Mouse (Mus musculus) liver, adult 2 months (tissue): Measurements from ENCODE around the gene Pmm2. TPM values are rescaled to one million over a fixed set of nuclear protein-coding genes. Genes with fewer than 3 reads are reported as not detected.

Experiments used
- DNase-seq: peaks from one replicate; pipeline ENCODE4 v3.0.0-alpha.2; 2011; ENCODE audit warnings: low read depth, low spot score; ENCODE audit errors: extremely low read depth
- H3K27ac ChIP-seq: fragments of 200-500 bp; replicated peaks from 2 replicates; pipeline ENCODE4 v1.5.1; 2012; ENCODE audit warnings: low read depth, mild to moderate bottlenecking, control low read depth, inconsistent platforms, low read length; ENCODE audit not compliant: insufficient read depth
- H3K27me3 ChIP-seq: fragments of 200-500 bp; 2 replicates; pipeline ENCODE4 v1.6.1; 2012; ENCODE audit warnings: mild to moderate bottlenecking, moderate library complexity, low read length, inconsistent platforms; ENCODE audit not compliant: control insufficient read depth, insufficient read depth
- H3K36me3 ChIP-seq: fragments of 200-500 bp; 2 replicates; pipeline ENCODE4 v1.6.1; 2012; ENCODE audit warnings: low read length, inconsistent platforms; ENCODE audit not compliant: control insufficient read depth, insufficient read depth
- H3K4me1 ChIP-seq: fragments of 200-500 bp; 2 replicates; pipeline ENCODE4 v1.6.1; 2011; ENCODE audit warnings: low read length; ENCODE audit not compliant: control insufficient read depth, insufficient read depth
- H3K4me3 ChIP-seq: fragments of 200-500 bp; 2 replicates; pipeline ENCODE4 v1.5.1; 2011; ENCODE audit warnings: low read depth, mild to moderate bottlenecking, control low read depth, low read length, moderate library complexity; ENCODE audit not compliant: insufficient read depth
- H3K79me2 ChIP-seq: fragments of 200-500 bp; 2 replicates; pipeline ENCODE4 v1.6.1; 2012; ENCODE audit warnings: inconsistent platforms, mild to moderate bottlenecking, low read length, moderate library complexity; ENCODE audit not compliant: control insufficient read depth, insufficient read depth
- H3K9ac ChIP-seq: fragments of 200-500 bp; 2 replicates; pipeline ENCODE4 v1.6.1; 2012; ENCODE audit warnings: low read depth, mild to moderate bottlenecking, control low read depth, inconsistent platforms, low read length
- CTCF ChIP-seq: fragments of 200-500 bp; IDR thresholded peaks from 2 replicates; pipeline ENCODE4 v1.5.1; 2011; ENCODE audit warnings: low read depth, low read length, control low read depth
- POLR2A ChIP-seq: fragments of 200-500 bp; IDR thresholded peaks from 2 replicates; pipeline ENCODE4 v1.6.1; 2011; ENCODE audit warnings: low read length, control low read depth; ENCODE audit not compliant: insufficient read depth; ENCODE audit errors: extremely low read depth
- WGBS: fragments of 180-500 bp; shearing (Covaris S2); methylation state at CpG from one replicate; pipeline ENCODE4 v1.1.7; 2018; 5-methylcytosine and 5-hydroxymethylcytosine counted together
- polyA plus RNA-seq: library from polyadenylated mRNA; depleted of rRNA; stranded (reverse); fragments of >200 nt; gene quantifications from 2 replicates; pipeline ENCODE4 v1.2.3, GENCODE M21; 2012
- total RNA-seq: library from RNA; depleted of rRNA; stranded (reverse); fragments of >200 nt; gene quantifications from 2 replicates; pipeline ENCODE4 v1.2.3, GENCODE M21; 2014

Gene Pmm2
- total and polyA plus RNA-seq, 2 experiments: 27.9 to 65.2 TPM

GRCm38 (mm10) chr16:8645546-8645945, 8.1 kb downstream of the Pmm2 start:
- WGBS: 70% methylated on average over 6 of the region's 6 CpGs
- Histone ChIP-seq H3K9ac (no peak overlapping the region), H3K36me3 (peaks cover 68% of the 10 kb centered on the region), H3K4me1 (no peaks in the 10 kb centered on the region), H3K79me2 (0 out of 2 replicates have a peak, but pooled peaks cover 3% of the 10 kb centered on the region), H3K27me3 (no peaks in the 10 kb centered on the region), H3K4me3 (no peak overlapping the region), H3K27ac (no peak overlapping the region)
- no peak for TF ChIP-seq POLR2A
- no peak for TF ChIP-seq CTCF
- no peak for DNase-seq

- no peak overlapping the region for H3K4me3 ChIP-seq
- H3K36me3 ChIP-seq: peaks cover 64% of the 10 kb centered on the region
- H3K79me2 ChIP-seq: no peaks in the 10 kb centered on the region
- H3K27me3 ChIP-seq: no peaks in the 10 kb centered on the region
- H3K9ac ChIP-seq: no peak overlapping the region
- no peaks in the 10 kb centered on the region for H3K4me1 ChIP-seq
- WGBS: 95% methylated on average over 3 of the region's 3 CpGs
- DNase-seq: no peak
- no peak for TF ChIP-seq CTCF
- TF ChIP-seq POLR2A: no peak
- H3K27ac ChIP-seq: no peak overlapping the region
Measured at GRCm38 (mm10) chr16:8650007-8650406, 12.5 kb downstream of the Pmm2 start.

- peaks cover 22% of the 10 kb centered on the region for H3K4me1 ChIP-seq
- H3K36me3 ChIP-seq: peaks cover 20% of the 10 kb centered on the region; the same call in 1 of the 2 replicates
- WGBS: 88% methylated on average over 6 of the region's 6 CpGs
- TF ChIP-seq CTCF (no peak), POLR2A (no peak)
- H3K79me2 ChIP-seq: no peaks in the 10 kb centered on the region
- DNase-seq: no peak
- H3K27me3 ChIP-seq: no peaks in the 10 kb centered on the region
- no peak overlapping the region for H3K9ac ChIP-seq
- H3K27ac ChIP-seq: no peak overlapping the region
- no peak overlapping the region for H3K4me3 ChIP-seq
Measured at GRCm38 (mm10) chr16:8655108-8655507, 17.6 kb downstream of the Pmm2 start.

- H3K9ac ChIP-seq: no peak overlapping the region
- H3K27ac ChIP-seq: no peak overlapping the region
- no peak overlapping the region for H3K4me3 ChIP-seq
- TF ChIP-seq POLR2A (no peak), CTCF (peak; percentile 39)
- peak; percentile 39 for DNase-seq
- no peaks in the 10 kb centered on the region for H3K27me3 ChIP-seq
- WGBS: 57% methylated on average over 9 of the region's 9 CpGs
- peaks cover 25% of the 10 kb centered on the region for H3K4me1 ChIP-seq
- no peaks in the 10 kb centered on the region for H3K79me2 ChIP-seq
- H3K36me3 ChIP-seq: peaks cover 20% of the 10 kb centered on the region; the same call in 1 of the 2 replicates
Measured at GRCm38 (mm10) chr16:8655599-8655998, 18.1 kb downstream of the Pmm2 start.

GRCm38 (mm10) chr16:8656256-8656655, 18.8 kb downstream of the Pmm2 start:
- H3K9ac ChIP-seq: no peak overlapping the region
- peaks cover 25% of the 10 kb centered on the region for H3K4me1 ChIP-seq
- WGBS: 93% methylated on average over 2 of the region's 2 CpGs
- H3K36me3 ChIP-seq: peaks cover 14% of the 10 kb centered on the region; the same call in 1 of the 2 replicates
- H3K4me3 ChIP-seq: no peak overlapping the region
- DNase-seq: no peak
- no peaks in the 10 kb centered on the region for H3K27me3 ChIP-seq
- no peaks in the 10 kb centered on the region for H3K79me2 ChIP-seq
- no peak overlapping the region for H3K27ac ChIP-seq
- TF ChIP-seq CTCF (no peak), POLR2A (no peak)

GRCm38 (mm10) chr16:8658349-8658748, 20.9 kb downstream of the Pmm2 start:
- Histone ChIP-seq H3K79me2 (no peaks in the 10 kb centered on the region), H3K27me3 (no peaks in the 10 kb centered on the region), H3K4me1 (peaks cover 25% of the 10 kb centered on the region), H3K9ac (no peak overlapping the region), H3K36me3 (peaks cover 12% of the 10 kb centered on the region), H3K27ac (peak overlapping the region; percentile 65), H3K4me3 (no peak overlapping the region)
- WGBS: 44% methylated on average over 4 of the region's 4 CpGs
- TF ChIP-seq POLR2A: no peak
- TF ChIP-seq CTCF: no peak
- peak; percentile 78 for DNase-seq
